Mouse (Mus musculus) C2C12 (cell line): ENCODE results near the gene Olfr1151.

Source experiments
- CTCF ChIP-seq: IDR thresholded peaks from one replicate; pipeline ENCODE4 v1.5.1; 2011; ENCODE audit not compliant: control insufficient read depth, insufficient read depth, insufficient read length
- USF1 ChIP-seq: IDR thresholded peaks from one replicate; pipeline ENCODE4 v1.6.1; 2011; ENCODE audit warnings: low read depth, mild to moderate bottlenecking, control low read depth, moderate library complexity

- no peak for TF ChIP-seq CTCF
- TF ChIP-seq USF1 = no peak
Measured at GRCm38 (mm10) chr2:87855562-87855961, at the start of gene Olfr1151.
